Mouse (Mus musculus) midbrain, postnatal 0 days (tissue): Measurements from ENCODE around the gene Gm20883. TPM values are rescaled to one million over a fixed set of nuclear protein-coding genes. Genes with fewer than 3 reads are reported as not detected.
"Not testable (repeated sequence)": the region's sequence is repeated elsewhere in the genome, so short reads cannot be mapped to it uniquely, and the experiment has no call there.

Experiments used
- ATAC-seq: fragments of 200-750 bp; cut with Nextera tagmentation; 2 replicates; pipeline ENCODE4 v1.8.0; 2017; ENCODE audit warnings: moderate number of reproducible peaks, mild to moderate bottlenecking, moderate TSS enrichment, moderate library complexity; ENCODE audit not compliant: low FRiP score
- DNase-seq: peaks from one replicate; pipeline ENCODE4 v3.0.0-alpha.2; 2015; ENCODE audit warnings: low spot score
- H3K27ac ChIP-seq: fragments of 300-500 bp; sonication (generic); 2 replicates; pipeline ENCODE4 v1.5.1; 2014; ENCODE audit warnings: low read depth, mild to moderate bottlenecking, low read length, mixed read lengths
- H3K27me3 ChIP-seq: fragments of 300-500 bp; sonication (generic); 2 replicates; pipeline ENCODE4 v1.6.1; 2014; ENCODE audit warnings: low read length, control low read depth, mixed read lengths; ENCODE audit not compliant: insufficient read depth
- H3K36me3 ChIP-seq: fragments of 300-500 bp; sonication (generic); 2 replicates; pipeline ENCODE4 v1.6.1; 2014; ENCODE audit warnings: low read length, control low read depth, mixed read lengths; ENCODE audit not compliant: insufficient read depth
- H3K4me1 ChIP-seq: fragments of 300-500 bp; sonication (generic); 2 replicates; pipeline ENCODE4 v1.6.1; 2014; ENCODE audit warnings: mild to moderate bottlenecking, control low read depth, antibody characterized with exemption, low read length, mixed read lengths; ENCODE audit not compliant: insufficient read depth
- H3K4me2 ChIP-seq: fragments of 300-500 bp; sonication (generic); 2 replicates; pipeline ENCODE4 v1.6.1; 2014; ENCODE audit warnings: low read depth, mild to moderate bottlenecking, low read length, mixed read lengths; ENCODE audit not compliant: poor library complexity, severe bottlenecking
- H3K4me3 ChIP-seq: fragments of 300-500 bp; sonication (generic); 2 replicates; pipeline ENCODE4 v1.5.1; 2014; ENCODE audit warnings: low read depth, mild to moderate bottlenecking, low read length, moderate library complexity
- H3K9ac ChIP-seq: fragments of 300-500 bp; sonication (generic); replicated peaks from 2 replicates; pipeline ENCODE4 v1.6.1; 2014; ENCODE audit warnings: mild to moderate bottlenecking, low read length, moderate library complexity, mixed read lengths; ENCODE audit not compliant: poor library complexity, severe bottlenecking
- H3K9me3 ChIP-seq: fragments of 300-500 bp; sonication (generic); 2 replicates; pipeline ENCODE4 v1.6.1; 2016; ENCODE audit warnings: low read length, control low read depth
- whole genome bisulfite sequencing: fragments of 180-500 bp; shearing (Covaris S2); extraction: QIAGEN DNeasy Blood & Tissue Kit; methylation state at CpG from one replicate; pipeline ENCODE4 v1.1.7; 2014; 5-methylcytosine and 5-hydroxymethylcytosine counted together
- polyA plus RNA-seq: library from polyadenylated mRNA; unstranded; fragments of >200 nt; fragmentation: Nextera tagmentation; extraction: Ambion mirVana; gene quantifications from 2 replicates; pipeline ENCODE4 v1.2.1, GENCODE M21; 2015
- total RNA-seq: library from RNA; depleted of rRNA; stranded (reverse); fragments of >200 nt; gene quantifications from 2 replicates; pipeline ENCODE4 v1.2.3, GENCODE M21; 2014; rRNA removed

The Gm20883 gene
- not detected in 2 replicates for total RNA-seq
- not detected in 2 replicates for polyA plus RNA-seq

DNA sequence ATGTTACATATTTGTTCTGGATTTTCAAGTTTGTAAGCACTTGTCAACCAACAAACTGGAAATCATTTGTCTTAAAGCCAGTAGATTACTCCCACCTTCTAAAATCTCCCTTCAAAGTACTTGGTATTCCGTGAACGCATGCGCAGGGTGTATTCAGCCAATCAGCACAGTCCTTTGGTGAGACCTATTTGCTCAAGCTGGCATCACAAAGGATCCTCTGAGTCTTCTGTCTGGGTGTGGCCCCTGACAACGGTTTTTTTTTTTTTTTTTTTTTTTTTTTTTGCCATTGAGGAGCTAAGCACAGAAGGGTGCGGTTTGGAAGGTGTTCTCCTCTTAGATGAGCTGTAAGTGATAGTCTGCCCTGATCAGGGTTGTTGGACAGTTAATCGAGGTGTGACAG lies at the start of gene Gm20883:
Gm20883 (plus strand) TSS at position 301 of the 400 bp plus-strand sequence.
- H3K9ac ChIP-seq, DNase-seq, H3K4me1 ChIP-seq, H3K4me2 ChIP-seq, H3K27ac ChIP-seq, H3K9me3 ChIP-seq, ATAC-seq, H3K27me3 ChIP-seq, H3K36me3 ChIP-seq, H3K4me3 ChIP-seq: not testable (repeated sequence)
- WGBS: no CpG with 5 or more reads among the region's 6 CpGs
